Comparison of ENCODE assay signal across 8 mouse cellular contexts in genomic region chr4:83568145-83568544, GRCm38 (mm10). TPM values are rescaled to one million over a fixed set of nuclear protein-coding genes. Genes with fewer than 3 reads are reported as not detected.
DNase-seq lines count a peak whose midpoint lies in the region; ATAC-seq and TF ChIP-seq lines count a peak whose summit lies in the region.
"Not testable (repeated sequence)": the region's sequence is repeated elsewhere in the genome, so short reads cannot be mapped to it uniquely, and the experiment has no call there.

No protein-coding gene starts in this region.

- not testable (repeated sequence) for H3K36me3 ChIP-seq in ES-Bruce4 (ENCODE audit: control insufficient read depth, insufficient read depth, low read length, poor library complexity, severe bottlenecking); heart, adult 2 months (ENCODE audit: control insufficient read depth, insufficient read depth, low read length); hindbrain, postnatal 0 days (ENCODE audit: insufficient read depth, low read length); lung, embryonic 15.5 days; neural tube, embryonic 14.5 days (ENCODE audit: control insufficient read depth, insufficient read depth, low read length)

- peak overlapping the region; percentile 30; the same call in 1 of the 2 replicates for H3K4me2 ChIP-seq in hindbrain, postnatal 0 days (ENCODE audit: low read depth, low read length)
- H3K4me2 ChIP-seq in lung, embryonic 15.5 days: peak overlapping the region; percentile 46
- not testable (repeated sequence) for H3K4me2 ChIP-seq in neural tube, embryonic 14.5 days (ENCODE audit: low read depth, low read length)

- WGBS in heart, adult 2 months: 8% methylated on average over 9 of the region's 9 CpGs
- WGBS in hindbrain, postnatal 0 days: 10% methylated on average over 9 of the region's 9 CpGs
- 9% methylated on average over 9 of the region's 9 CpGs for WGBS in lung, embryonic 15.5 days
- 9% methylated on average over 9 of the region's 9 CpGs for WGBS in neural tube, embryonic 14.5 days

- not testable (repeated sequence) for H3K27me3 ChIP-seq in ES-Bruce4 (ENCODE audit: control insufficient read depth, insufficient read depth, low read length, poor library complexity, severe bottlenecking); heart, adult 2 months (ENCODE audit: control insufficient read depth, insufficient read depth, low read length); hindbrain, postnatal 0 days (ENCODE audit: insufficient read depth, low read length); lung, embryonic 15.5 days; neural tube, embryonic 14.5 days (ENCODE audit: control insufficient read depth, insufficient read depth, low read length)

- not testable (repeated sequence) for H3K4me1 ChIP-seq in ES-Bruce4 (ENCODE audit: control insufficient read depth, insufficient read depth, low read length); heart, adult 2 months (ENCODE audit: control insufficient read depth, insufficient read depth, low read length); hindbrain, postnatal 0 days (ENCODE audit: insufficient read depth, low read length); lung, embryonic 15.5 days; neural tube, embryonic 14.5 days (ENCODE audit: control insufficient read depth, insufficient read depth, low read length)

- 0 out of 2 replicates have a peak overlapping the region, but pooled peaks have one; percentile 21 for H3K4me3 ChIP-seq in ES-Bruce4 (ENCODE audit: low read depth, low read length)
- not testable (repeated sequence) for H3K4me3 ChIP-seq in heart, adult 2 months; hindbrain, postnatal 0 days (ENCODE audit: low read length); neural tube, embryonic 14.5 days (ENCODE audit: low read depth, low read length)
- peak overlapping the region; percentile 12; the same call in 1 of the 2 replicates for H3K4me3 ChIP-seq in lung, embryonic 15.5 days

- H3K79me2 ChIP-seq in heart, adult 2 months (replicated peaks; ENCODE audit: control insufficient read depth, insufficient read depth, low read length): not testable (repeated sequence)

- TF ChIP-seq POLR2A in ES-Bruce4 (IDR thresholded peaks at IDR 0.05; ENCODE audit: insufficient read depth, low read length); heart, adult 2 months (IDR thresholded peaks at IDR 0.05; ENCODE audit: insufficient read depth, low read depth, low read length): not testable (repeated sequence)

- not testable (repeated sequence) for TF ChIP-seq EP300 in ES-Bruce4 (IDR thresholded peaks at IDR 0.05; ENCODE audit: insufficient read depth, low read depth, low read length); heart, adult 2 months (IDR thresholded peaks at IDR 0.05; ENCODE audit: insufficient read depth, low read depth, low read length)

- DNase-seq in cerebellum, postnatal 14 days: peak; percentile 20 to 56
- peak; percentile 25 to 30 for DNase-seq in heart, adult 2 months
- DNase-seq in hindbrain, postnatal 0 days (ENCODE audit: low spot score): peak; percentile 13
- DNase-seq in kidney, postnatal 4 days: peak; percentile 58 to 71
- DNase-seq in thymus, postnatal 14 days: peak; percentile 56

- peak; percentile 67; the same call in 1 of the 2 replicates for ATAC-seq in hindbrain, postnatal 0 days
- not testable (repeated sequence) for ATAC-seq in lung, embryonic 15.5 days (ENCODE audit: borderline replicate concordance, extremely low read depth, low FRiP score, low TSS enrichment)
- peak; percentile 44; the same call in 1 of the 2 replicates for ATAC-seq in neural tube, embryonic 14.5 days (ENCODE audit: low read depth)

- not testable (repeated sequence) for H3K27ac ChIP-seq in ES-Bruce4 (ENCODE audit: insufficient read depth, low read length); heart, adult 2 months; hindbrain, postnatal 0 days; lung, embryonic 15.5 days; neural tube, embryonic 14.5 days (ENCODE audit: low read depth, low read length)

- intact Hi-C loops in heart, adult 2 months (cut with DNase I): not testable (repeated sequence)

- H3K9me3 ChIP-seq in ES-Bruce4 (replicated peaks; ENCODE audit: control insufficient read depth, insufficient read depth, low read length, poor library complexity, severe bottlenecking); hindbrain, postnatal 0 days (ENCODE audit: low read length); lung, embryonic 15.5 days; neural tube, embryonic 14.5 days (ENCODE audit: control insufficient read depth, low read length): not testable (repeated sequence)

- TF ChIP-seq CTCF in ES-Bruce4 (IDR thresholded peaks at IDR 0.05; ENCODE audit: low read depth, low read length); heart, adult 2 months (IDR thresholded peaks at IDR 0.05); hindbrain, postnatal 0 days (IDR thresholded peaks at IDR 0.05; ENCODE audit: low read depth): not testable (repeated sequence)

- peak overlapping the region; percentile 18; the same call in 1 of the 2 replicates for H3K9ac ChIP-seq in ES-Bruce4 (ENCODE audit: low read depth, poor library complexity, severe bottlenecking)
- H3K9ac ChIP-seq in heart, adult 2 months (ENCODE audit: low read depth, low read length); hindbrain, postnatal 0 days (replicated peaks; ENCODE audit: low read length); lung, embryonic 15.5 days; neural tube, embryonic 14.5 days (replicated peaks; ENCODE audit: low read depth, low read length): not testable (repeated sequence)

RNA-seq across cellular contexts. Expression of gene Ccdc171, which starts 42.8 kb away (rescaled TPM):
- polyA plus RNA-seq in ES-Bruce4 (2011; ENCODE audit: insufficient read depth, insufficient read length, low read depth, missing spikeins): 8.7 and 9.2 TPM in 2 replicates
- total RNA-seq in heart, adult 2 months (2021): 1 to 10 TPM in 1 of 2 experiments, under 1 TPM in 1; 0.94 to 1.2 TPM
- polyA plus RNA-seq in heart, adult 2 months (2012; rRNA removed): 0.45 and 0.59 TPM in 2 replicates
- total RNA-seq in hindbrain, postnatal 0 days (2014; rRNA removed): 1.1 and 3.2 TPM in 2 replicates
- polyA plus RNA-seq in hindbrain, postnatal 0 days (2015; fragmentation: Nextera tagmentation; extraction: Ambion mirVana): 2.0 and 2.3 TPM in 2 replicates
- 3.0 and 3.6 TPM in 2 replicates for polyA plus RNA-seq in lung, embryonic 15.5 days (2015; fragmentation: Nextera tagmentation; extraction: Ambion mirVana)
- polyA plus RNA-seq in neural tube, embryonic 14.5 days (2014; fragmentation: Nextera tagmentation; extraction: Ambion mirVana): 3.6 and 4.5 TPM in 2 replicates

Comparison
In these comparisons a context has a peak if more than half of its experiments do, and no peak if none do; other contexts are left out.
1. DNase-seq: peak in every context shown above with its lines; median percentile 64 in kidney, postnatal 4 days; 56 in thymus, postnatal 14 days; 38 in cerebellum, postnatal 14 days; 28 in heart, adult 2 months; 13 in hindbrain, postnatal 0 days.